Mouse (Mus musculus): Measurements from ENCODE around the gene Ets1. TPM values are rescaled to one million over a fixed set of nuclear protein-coding genes. Genes with fewer than 3 reads are reported as not detected.
A peak's percentile ranks its signal among the peaks of the same experiment; 100 is the strongest.

The Ets1 gene
- total RNA-seq, 2 experiments from 2014 or later = 5.4 to 16.3 TPM

- peak; percentile 19 for ATAC-seq (replicated peaks; ENCODE audit: poor library complexity)
These were observed 74.0 kb downstream of the Ets1 start for GRCm38 (mm10) chr9:32709764-32710734.

- ATAC-seq (replicated peaks; ENCODE audit: poor library complexity) = no peak
These were observed 75.1 kb downstream of the Ets1 start for GRCm38 (mm10) chr9:32710987-32711652.

GRCm38 (mm10) chr9:32711768-32712167 is 75.7 kb downstream of the Ets1 start:
- ATAC-seq (replicated peaks; ENCODE audit: poor library complexity) = no peak

GRCm38 (mm10) chr9:32712383-32712910 is 76.4 kb downstream of the Ets1 start:
- ATAC-seq (replicated peaks; ENCODE audit: poor library complexity) = peak; percentile 76

GRCm38 (mm10) chr9:32713106-32713505 is 77.1 kb downstream of the Ets1 start:
- no peak for ATAC-seq (replicated peaks; ENCODE audit: poor library complexity)

- no peak for ATAC-seq (replicated peaks; ENCODE audit: poor library complexity)
These were observed 77.8 kb downstream of the Ets1 start for GRCm38 (mm10) chr9:32713790-32714189.

GRCm38 (mm10) chr9:32714487-32714886 is 78.5 kb downstream of the Ets1 start:
- no peak for ATAC-seq (replicated peaks; ENCODE audit: poor library complexity)

GRCm38 (mm10) chr9:32715806-32716466 is 79.9 kb downstream of the Ets1 start:
- 0 out of 2 replicates have a peak, but pooled peaks have one; percentile 20 for ATAC-seq (replicated peaks; ENCODE audit: poor library complexity)

- ATAC-seq (replicated peaks; ENCODE audit: poor library complexity) = no peak
These were observed 81.4 kb downstream of the Ets1 start for GRCm38 (mm10) chr9:32717268-32717920.

GRCm38 (mm10) chr9:32717931-32718820 is 82.2 kb downstream of the Ets1 start:
- no peak for ATAC-seq (replicated peaks; ENCODE audit: poor library complexity)

GRCm38 (mm10) chr9:32718868-32719267 is 82.8 kb downstream of the Ets1 start:
- no peak for ATAC-seq (replicated peaks; ENCODE audit: poor library complexity)

GRCm38 (mm10) chr9:32719941-32720263 is 83.9 kb downstream of the Ets1 start:
- peak; percentile 60; the same call in 1 of the 2 replicates for ATAC-seq (replicated peaks; ENCODE audit: poor library complexity)

GRCm38 (mm10) chr9:32720264-32721031 is 84.4 kb downstream of the Ets1 start:
- peak; percentile 35; the same call in 1 of the 2 replicates for ATAC-seq (replicated peaks; ENCODE audit: poor library complexity)

- ATAC-seq (replicated peaks; ENCODE audit: poor library complexity) = no peak
These were observed 85.1 kb downstream of the Ets1 start for GRCm38 (mm10) chr9:32721081-32721480.

GRCm38 (mm10) chr9:32722205-32722604 is 86.2 kb downstream of the Ets1 start:
- ATAC-seq (replicated peaks; ENCODE audit: poor library complexity) = no peak

GRCm38 (mm10) chr9:32722969-32723368 is 86.9 kb downstream of the Ets1 start:
- ATAC-seq (replicated peaks; ENCODE audit: poor library complexity) = no peak

- ATAC-seq (replicated peaks; ENCODE audit: poor library complexity) = no peak
These were observed 88.3 kb downstream of the Ets1 start for GRCm38 (mm10) chr9:32724131-32724825.

GRCm38 (mm10) chr9:32725902-32726301 is 89.9 kb downstream of the Ets1 start:
- no peak for ATAC-seq (replicated peaks; ENCODE audit: poor library complexity)
